Mouse (Mus musculus): Measurements from ENCODE around the gene Odf2.

The Odf2 gene

GRCm38 (mm10) chr2:29940073-29940472 is 51.1 kb downstream of the Odf2 start:
- DNase-seq: no peak

- DNase-seq: no peak
Measured at GRCm38 (mm10) chr2:29940826-29941225, 51.8 kb downstream of the Odf2 start.

GRCm38 (mm10) chr2:29944723-29945122 is 55.7 kb downstream of the Odf2 start:
- no peak for DNase-seq

- no peak for DNase-seq
Measured at GRCm38 (mm10) chr2:29948896-29949295, 59.9 kb downstream of the Odf2 start.

- no peak for DNase-seq
Measured at GRCm38 (mm10) chr2:29961246-29961645, 72.2 kb downstream of the Odf2 start.

- DNase-seq: peak; percentile 63
Measured at GRCm38 (mm10) chr2:29964354-29965249, 75.6 kb downstream of the Odf2 start.

GRCm38 (mm10) chr2:29965250-29965843 is 76.3 kb downstream of the Odf2 start, which contains the start of gene Sptan1:
Gene Sptan1 (plus strand): TSS chr2:29965560.
- DNase-seq: peak; percentile 98

- DNase-seq: no peak
Measured at GRCm38 (mm10) chr2:29965906-29966305, 76.9 kb downstream of the Odf2 start.

GRCm38 (mm10) chr2:29966826-29967225 is 77.8 kb downstream of the Odf2 start:
- no peak for DNase-seq

- DNase-seq: peak; percentile 13
Measured at GRCm38 (mm10) chr2:29967768-29968167, 78.7 kb downstream of the Odf2 start.

GRCm38 (mm10) chr2:29968638-29969037 is 79.6 kb downstream of the Odf2 start:
- no peak for DNase-seq

- DNase-seq: no peak
Measured at GRCm38 (mm10) chr2:29971838-29972635, 83.0 kb downstream of the Odf2 start.

- DNase-seq: peak; percentile 31
Measured at GRCm38 (mm10) chr2:29973525-29973924, 84.5 kb downstream of the Odf2 start.

GRCm38 (mm10) chr2:29977307-29977706 is 88.3 kb downstream of the Odf2 start:
- DNase-seq: peak; percentile 68

- DNase-seq: no peak
Measured at GRCm38 (mm10) chr2:29980661-29981060, 91.6 kb downstream of the Odf2 start.

Data from retina, postnatal 1 day (tissue).